Mouse (Mus musculus): Measurements from ENCODE around the gene Brk1.

Gene Brk1

DNA sequence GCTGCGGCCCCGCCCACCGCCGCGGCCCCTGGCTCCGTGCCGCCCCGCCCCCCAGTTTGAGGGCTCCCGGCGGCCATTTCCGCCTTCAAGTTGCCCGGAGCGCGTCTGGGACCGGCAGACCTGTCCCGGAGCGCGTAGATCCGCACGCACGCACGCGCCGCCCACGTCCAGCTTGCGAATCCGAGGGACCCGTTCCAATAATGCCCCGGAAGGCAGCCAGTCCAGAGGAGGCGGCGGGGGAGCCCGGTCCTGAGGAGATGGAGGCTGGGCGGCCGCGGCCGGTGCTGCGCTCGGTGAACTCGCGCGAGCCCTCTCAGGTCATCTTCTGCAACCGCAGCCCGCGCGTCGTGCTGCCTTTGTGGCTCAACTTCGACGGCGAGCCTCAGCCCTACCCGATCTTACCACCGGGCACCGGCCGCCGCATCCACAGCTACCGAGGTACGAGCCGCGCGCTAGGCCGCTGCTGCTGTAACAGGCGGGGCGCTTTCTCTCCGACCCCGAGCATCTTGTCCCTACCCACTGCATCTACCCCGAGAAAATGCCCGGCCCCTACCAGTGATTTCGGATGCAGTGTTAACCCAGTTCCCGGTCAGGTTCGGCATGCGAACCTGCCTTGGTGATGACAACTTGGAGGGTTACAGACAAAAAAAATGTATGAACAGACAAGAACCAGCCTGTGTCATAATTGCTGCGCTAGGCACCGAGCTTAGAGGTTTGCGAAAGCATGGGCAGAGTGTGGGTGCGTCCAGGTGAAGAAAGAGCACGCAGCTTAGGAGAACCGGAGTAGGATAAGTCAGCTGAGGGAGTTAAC is 19.6 kb downstream of the Brk1 start, which contains the start of gene Vhl:
Gene Vhl (plus strand): TSS at position 19 of the 811 bp plus-strand sequence.
- DNase-seq (ENCODE audit: low read depth, low spot score), result peak; percentile 72

- DNase-seq (ENCODE audit: low read depth, low spot score), result no peak
These were observed 20.6 kb downstream of the Brk1 start for GRCm38 (mm10) chr6:113624989-113625770.

DNA sequence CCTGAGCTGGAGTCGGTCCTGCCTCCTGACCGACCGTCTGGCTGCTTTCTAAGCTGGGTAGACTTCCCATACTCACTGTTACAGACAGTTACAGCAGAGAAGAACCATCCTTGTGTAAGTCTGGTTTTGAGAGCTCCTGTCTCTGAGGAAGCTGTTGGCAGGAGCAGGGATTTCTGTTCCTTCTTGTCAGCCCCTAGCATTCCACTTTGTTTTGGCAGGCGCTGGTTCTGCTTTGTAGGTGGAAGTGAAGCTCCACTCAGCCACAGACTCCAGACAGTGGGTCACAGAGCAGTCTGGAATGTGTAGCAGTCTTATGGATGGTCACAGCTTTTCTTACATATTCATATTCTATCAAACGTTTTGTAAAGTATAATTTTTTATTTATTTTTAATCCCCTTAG is 25.8 kb downstream of the Brk1 start:
- no peak for DNase-seq (ENCODE audit: low read depth, low spot score)

GRCm38 (mm10) chr6:113632863-113633262 is 28.3 kb downstream of the Brk1 start:
- DNase-seq (ENCODE audit: low read depth, low spot score), result no peak

- peak; percentile 61 for DNase-seq (ENCODE audit: low read depth, low spot score)
These were observed 33.9 kb downstream of the Brk1 start, which contains the start of gene Irak2 for GRCm38 (mm10) chr6:113638302-113639040. TSS of gene Irak2 (plus strand) at chr6:113638467.

DNA sequence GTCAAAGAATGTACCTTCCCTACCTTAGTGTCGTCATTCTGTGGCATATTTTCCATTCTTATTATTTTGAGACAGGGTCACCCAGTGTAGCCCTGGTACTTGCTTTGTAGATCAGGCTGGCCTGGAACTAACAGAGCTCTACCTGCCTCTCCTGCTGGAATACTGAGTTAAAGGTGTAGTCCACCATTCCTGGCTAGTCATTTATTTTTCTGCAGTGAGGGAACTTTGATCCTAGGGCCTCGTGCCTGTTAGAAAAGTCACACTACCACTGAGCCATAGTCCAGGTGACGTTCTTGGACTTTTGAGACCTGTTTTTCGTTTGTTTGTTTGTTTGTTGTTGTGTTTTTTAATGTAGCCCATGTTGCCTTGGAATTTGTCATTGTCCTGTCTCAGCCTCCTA is 34.6 kb downstream of the Brk1 start:
- no peak for DNase-seq (ENCODE audit: low read depth, low spot score)

- no peak for DNase-seq (ENCODE audit: low read depth, low spot score)
These were observed 38.0 kb downstream of the Brk1 start for GRCm38 (mm10) chr6:113642605-113643004.

DNA sequence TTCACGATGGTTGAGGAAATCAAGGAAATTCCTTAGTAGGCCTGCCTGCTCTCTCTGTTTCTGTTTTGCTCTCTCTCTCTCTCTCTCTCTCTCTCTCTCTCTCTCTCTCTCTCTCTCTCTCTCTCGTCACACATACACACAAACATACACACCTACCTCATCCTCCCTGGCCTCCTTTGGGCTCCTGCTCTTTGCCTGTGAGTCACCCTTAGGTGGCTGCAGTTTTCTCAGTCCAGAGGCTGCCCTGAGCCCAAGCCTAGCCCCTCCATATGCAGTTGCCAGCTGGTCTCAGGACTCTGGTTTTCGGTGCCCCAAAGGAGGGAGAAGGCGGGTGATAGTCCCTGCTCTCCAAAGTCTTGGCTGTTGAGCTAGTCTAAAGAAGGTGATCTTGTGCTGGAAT is 38.4 kb downstream of the Brk1 start:
- no peak for DNase-seq (ENCODE audit: low read depth, low spot score)

DNA sequence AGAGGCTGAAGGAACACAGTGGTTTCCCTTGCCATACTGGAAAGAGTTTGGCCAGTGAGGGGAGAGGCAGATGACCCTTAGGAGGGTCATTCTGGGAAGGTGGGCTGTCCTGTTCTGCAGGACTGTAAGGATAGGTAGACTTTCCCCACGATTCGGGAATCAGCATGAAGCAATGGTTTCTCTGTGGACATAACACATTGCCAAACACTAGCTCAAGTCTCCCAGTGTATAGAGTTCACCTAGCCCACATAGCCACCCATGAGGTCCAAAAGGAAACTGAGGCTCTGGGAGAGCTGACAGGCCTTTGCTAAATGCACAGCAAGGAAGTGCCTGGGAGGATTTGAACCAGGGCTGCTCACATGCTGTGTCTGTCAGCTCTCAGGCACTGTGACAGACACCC is 39.4 kb downstream of the Brk1 start:
- DNase-seq (ENCODE audit: low read depth, low spot score), result no peak

- no peak for DNase-seq (ENCODE audit: low read depth, low spot score)
These were observed 40.2 kb downstream of the Brk1 start for GRCm38 (mm10) chr6:113644808-113645207.

DNA sequence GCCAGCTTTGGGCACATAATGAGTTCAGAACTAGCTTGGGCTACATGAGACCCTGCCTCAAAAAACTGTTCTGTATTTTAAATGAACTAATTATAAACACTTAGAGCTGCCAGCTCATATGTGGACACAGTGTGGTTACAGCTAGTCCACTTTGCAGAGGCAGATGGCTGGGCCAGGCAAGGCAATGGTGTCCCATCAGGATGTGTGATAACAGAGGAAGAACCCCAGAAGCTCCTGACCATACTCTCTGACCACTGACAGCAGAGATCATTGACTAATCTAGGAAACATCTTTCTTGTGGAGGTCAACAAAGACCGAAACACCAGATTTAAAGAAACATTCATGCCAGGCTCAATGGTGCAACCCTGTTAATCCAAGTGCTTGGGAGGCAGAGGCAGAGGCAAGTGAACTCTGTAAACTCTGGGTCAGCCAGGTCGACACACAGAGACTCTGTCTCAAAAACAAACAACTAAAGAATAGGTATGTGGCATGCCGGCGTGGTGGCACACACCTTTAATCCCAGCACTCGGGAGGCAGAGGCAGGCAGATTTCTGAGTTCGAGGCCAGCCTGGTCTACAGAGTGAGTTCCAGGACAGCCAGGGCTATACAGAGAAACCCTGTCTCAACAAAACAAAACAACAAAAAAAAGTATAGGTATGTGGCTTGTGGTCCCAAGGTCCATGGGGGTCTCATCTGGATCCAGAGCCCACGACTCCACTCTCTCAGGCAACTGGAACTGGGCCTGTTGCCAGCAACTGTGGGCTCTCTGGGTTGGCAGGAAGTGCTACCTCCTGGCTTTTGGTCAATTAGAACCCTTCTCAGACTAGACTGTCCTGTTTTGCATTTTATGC is 45.0 kb downstream of the Brk1 start:
- DNase-seq (ENCODE audit: low read depth, low spot score), result no peak

GRCm38 (mm10) chr6:113650197-113650640 is 45.6 kb downstream of the Brk1 start:
- DNase-seq (ENCODE audit: low read depth, low spot score), result no peak

DNA sequence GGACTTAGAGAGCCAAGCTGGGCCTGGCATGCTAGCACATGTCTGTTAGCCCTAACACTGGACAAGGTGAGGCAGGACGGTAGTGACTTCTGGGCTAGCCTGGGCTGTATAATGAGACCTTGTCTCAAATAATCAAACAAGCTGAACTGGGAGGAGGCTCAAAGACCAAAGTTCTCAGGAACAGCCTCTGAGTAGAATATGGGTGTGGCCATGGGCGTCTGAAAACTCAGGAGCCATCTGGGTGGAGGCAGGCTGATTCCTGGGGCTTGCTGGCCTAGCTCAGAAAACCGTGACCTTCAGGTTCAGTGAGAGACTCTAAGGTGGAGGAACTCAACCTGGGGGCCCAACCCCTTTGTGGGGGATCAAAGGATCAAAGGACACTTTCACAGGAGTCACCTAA is 47.1 kb downstream of the Brk1 start:
- no peak for DNase-seq (ENCODE audit: low read depth, low spot score)

DNA sequence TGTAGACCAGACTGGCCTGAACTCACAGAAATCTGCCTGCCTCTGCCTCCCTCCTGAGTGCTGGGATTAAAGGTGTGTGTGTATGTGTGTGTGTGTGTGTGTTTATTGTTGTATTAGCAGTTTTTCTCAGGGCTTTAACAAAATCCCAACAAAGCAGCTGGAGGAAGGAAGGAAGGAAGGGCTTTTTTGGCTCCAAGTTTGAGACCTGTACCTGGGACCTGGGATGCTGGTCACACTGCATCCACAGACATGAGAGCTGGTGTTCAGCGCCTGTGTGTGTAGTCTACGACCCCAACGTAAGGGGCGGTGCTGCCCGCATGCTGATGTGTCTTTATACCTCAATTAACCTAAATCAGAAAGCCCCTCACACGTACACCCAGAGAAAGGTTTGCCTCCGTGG is 49.0 kb downstream of the Brk1 start:
- no peak for DNase-seq (ENCODE audit: low read depth, low spot score)

GRCm38 (mm10) chr6:113654102-113654501 is 49.5 kb downstream of the Brk1 start:
- DNase-seq (ENCODE audit: low read depth, low spot score), result no peak

DNA sequence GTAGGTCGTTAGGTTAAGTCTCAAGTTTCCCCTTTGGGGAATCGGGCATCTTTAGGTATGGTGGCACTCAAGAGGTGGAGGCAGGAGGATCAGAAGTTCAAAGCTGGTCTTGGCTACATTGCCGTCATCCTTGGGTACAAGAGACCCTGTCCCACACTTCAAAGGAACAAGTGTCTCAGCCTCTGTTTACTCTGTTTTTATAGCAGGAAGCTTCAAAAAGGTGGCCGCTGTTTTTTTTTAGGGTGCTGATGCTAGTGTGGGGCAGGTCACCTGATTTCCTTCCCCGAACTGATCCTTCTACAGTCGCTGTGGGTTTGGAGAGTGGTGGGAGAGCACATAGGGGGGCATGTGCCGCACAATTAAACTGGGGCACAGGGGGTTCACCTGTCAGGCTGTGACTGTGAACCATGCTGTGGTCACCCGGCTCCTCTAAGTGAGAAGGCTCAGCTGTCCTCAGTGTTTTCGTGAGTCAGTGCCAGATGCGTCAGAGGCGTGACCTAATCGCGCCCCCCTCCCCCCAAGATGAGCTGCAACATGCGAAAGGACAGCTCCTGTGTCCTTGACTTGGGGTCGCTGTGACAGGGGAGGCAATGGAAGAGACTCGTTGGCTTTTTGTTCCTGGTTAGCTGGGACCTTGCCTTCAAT is 50.3 kb downstream of the Brk1 start:
- DNase-seq (ENCODE audit: low read depth, low spot score), result no peak

- no peak for DNase-seq (ENCODE audit: low read depth, low spot score)
These were observed 50.9 kb downstream of the Brk1 start for GRCm38 (mm10) chr6:113655475-113655874.

GRCm38 (mm10) chr6:113656847-113657246 is 52.3 kb downstream of the Brk1 start:
- DNase-seq (ENCODE audit: low read depth, low spot score), result no peak

GRCm38 (mm10) chr6:113658226-113658625 is 53.7 kb downstream of the Brk1 start:
- DNase-seq (ENCODE audit: low read depth, low spot score), result no peak

- DNase-seq (ENCODE audit: low read depth, low spot score), result no peak
These were observed 55.3 kb downstream of the Brk1 start for GRCm38 (mm10) chr6:113659648-113660491.
